Mouse (Mus musculus): ENCODE results near the gene Gm21739.
"Not testable (repeated sequence)": the region's sequence is repeated elsewhere in the genome, so short reads cannot be mapped to it uniquely, and the experiment has no call there.

Gene Gm21739

DNA sequence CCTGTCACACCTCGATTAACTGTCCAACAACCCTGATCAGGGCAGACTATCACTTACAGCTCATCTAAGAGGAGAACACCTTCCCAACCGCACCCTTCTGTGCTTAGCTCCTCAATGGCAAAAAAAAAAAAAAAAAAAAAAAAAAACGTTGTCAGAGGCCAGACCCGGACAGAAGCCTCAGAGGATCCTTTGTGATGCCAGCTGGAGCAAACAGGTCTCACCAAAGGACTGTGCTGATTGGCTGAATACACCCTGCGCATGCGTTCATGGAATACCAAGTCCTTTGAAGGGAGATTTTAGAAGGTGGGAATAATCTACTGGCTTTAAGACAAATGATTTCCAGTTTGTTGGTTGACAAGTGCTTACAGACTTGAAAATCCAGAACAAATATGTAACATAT, at the start of gene Gm21739:
TSS of gene Gm21739 (minus strand) at position 101 of the 400 bp plus-strand sequence.
- not testable (repeated sequence) for DNase-seq
